Mouse (Mus musculus) CH12.LX (cell line): ENCODE data around the gene Gimap3.

Source experiments
- ELF1 ChIP-seq: IDR thresholded peaks from 2 replicates; pipeline ENCODE4 v1.6.1; 2014; ENCODE audit warnings: low read depth, mild to moderate bottlenecking, inconsistent platforms, low read length, improper control_type of control experiment
- MAFK ChIP-seq: IDR thresholded peaks from 2 replicates; pipeline ENCODE4 v1.6.1; 2011; ENCODE audit warnings: low read length, improper control_type of control experiment; ENCODE audit not compliant: insufficient replicate concordance
- PAX5 ChIP-seq: IDR thresholded peaks from 2 replicates; pipeline ENCODE4 v1.6.1; 2012; ENCODE audit warnings: low read length, inconsistent platforms, mixed read lengths
- POLR2A ChIP-seq: IDR thresholded peaks from 2 replicates; pipeline ENCODE4 v1.6.1; 2011; ENCODE audit warnings: low read depth, mild to moderate bottlenecking, improper control_type of control experiment, low read length

GRCm38 (mm10) chr6:48745959-48746889 is 24.4 kb downstream of the Gimap3 start, which contains the start of gene Gimap5:
- peak; percentile 57; the same call in 1 of the 2 replicates for TF ChIP-seq MAFK
- peak; percentile 84 for TF ChIP-seq POLR2A
- TF ChIP-seq PAX5 = no peak
- peak; percentile 69 for TF ChIP-seq ELF1
